Mouse (Mus musculus) neural tube, embryonic 12.5 days (tissue): ENCODE results near the gene Nfkbia. TPM values are rescaled to one million over a fixed set of nuclear protein-coding genes. Genes with fewer than 3 reads are reported as not detected.

Source experiments
- ATAC-seq: fragments of 200-750 bp; cut with Nextera tagmentation; 2 replicates; pipeline ENCODE4 v1.8.0; 2017; ENCODE audit warnings: low read depth, mild to moderate bottlenecking, moderate TSS enrichment, moderate library complexity; ENCODE audit not compliant: low FRiP score
- H3K27ac ChIP-seq: fragments of 300-500 bp; sonication (generic); 2 replicates; pipeline ENCODE4 v1.5.1; 2016
- H3K27me3 ChIP-seq: fragments of 300-500 bp; sonication (generic); replicated peaks from 2 replicates; pipeline ENCODE4 v1.6.1; 2016; ENCODE audit warnings: mild to moderate bottlenecking
- H3K36me3 ChIP-seq: fragments of 300-500 bp; sonication (generic); 2 replicates; pipeline ENCODE4 v1.6.1; 2016; ENCODE audit warnings: mild to moderate bottlenecking
- H3K4me1 ChIP-seq: fragments of 300-500 bp; sonication (generic); 2 replicates; pipeline ENCODE4 v1.6.1; 2016
- H3K4me2 ChIP-seq: fragments of 300-500 bp; sonication (generic); replicated peaks from 2 replicates; pipeline ENCODE4 v1.6.1; 2016; ENCODE audit warnings: mild to moderate bottlenecking
- H3K4me3 ChIP-seq: fragments of 300-500 bp; sonication (generic); 2 replicates; pipeline ENCODE4 v1.5.1; 2016
- H3K9ac ChIP-seq: fragments of 300-500 bp; sonication (generic); 2 replicates; pipeline ENCODE4 v1.6.1; 2016; ENCODE audit warnings: mild to moderate bottlenecking
- H3K9me3 ChIP-seq: fragments of 300-500 bp; sonication (generic); 2 replicates; pipeline ENCODE4 v1.6.1; 2016; ENCODE audit warnings: mild to moderate bottlenecking
- WGBS: fragments of 180-500 bp; shearing (Covaris S2); methylation state at CpG from one replicate; pipeline ENCODE4 v1.1.7; 2016; 5-methylcytosine and 5-hydroxymethylcytosine counted together
- polyA plus RNA-seq: library from polyadenylated mRNA; unstranded; fragments of >200 nt; fragmentation: Nextera tagmentation; extraction: Ambion mirVana; gene quantifications from 2 replicates; pipeline ENCODE4 v1.2.1, GENCODE M21; 2016

Gene Nfkbia
- polyA plus RNA-seq, 1 experiment from 2014 or later: 44.9 TPM

- H3K4me1 ChIP-seq: peaks cover 8% of the 10 kb centered on the region; the same call in 1 of the 2 replicates
- H3K9me3 ChIP-seq: no peaks in the 10 kb centered on the region
- H3K27ac ChIP-seq: no peak overlapping the region
- no peak overlapping the region for H3K4me2 ChIP-seq
- no peak overlapping the region for H3K4me3 ChIP-seq
- no peaks in the 10 kb centered on the region for H3K36me3 ChIP-seq
- no peak for ATAC-seq
- WGBS: 13% methylated on average over 8 of the region's 8 CpGs
- H3K9ac ChIP-seq: no peak overlapping the region
- H3K27me3 ChIP-seq: no peaks in the 10 kb centered on the region
Observed at GRCm38 (mm10) chr12:55473250-55474208, 18.9 kb downstream of the Nfkbia start.

GRCm38 (mm10) chr12:55471344-55471743 lies 21.1 kb downstream of the Nfkbia start:
- Histone ChIP-seq H3K9ac (no peak overlapping the region), H3K4me1 (peaks cover 8% of the 10 kb centered on the region; the same call in 1 of the 2 replicates), H3K27me3 (no peaks in the 10 kb centered on the region), H3K36me3 (no peaks in the 10 kb centered on the region), H3K4me2 (no peak overlapping the region), H3K27ac (no peak overlapping the region), H3K4me3 (no peak overlapping the region), H3K9me3 (no peaks in the 10 kb centered on the region)
- ATAC-seq: no peak
- 91% methylated on average over 9 of the region's 9 CpGs for WGBS

GRCm38 (mm10) chr12:55470442-55470841 lies 22.0 kb downstream of the Nfkbia start:
- Histone ChIP-seq H3K4me3 (no peak overlapping the region), H3K4me2 (no peak overlapping the region), H3K9ac (no peak overlapping the region), H3K27ac (no peak overlapping the region), H3K9me3 (no peaks in the 10 kb centered on the region), H3K4me1 (peaks cover 11% of the 10 kb centered on the region; the same call in 1 of the 2 replicates), H3K36me3 (no peaks in the 10 kb centered on the region), H3K27me3 (no peaks in the 10 kb centered on the region)
- no peak for ATAC-seq
- WGBS: 49% methylated on average over 5 of the region's 5 CpGs

- no peak for ATAC-seq
- Histone ChIP-seq H3K4me3 (no peak overlapping the region), H3K9me3 (no peaks in the 10 kb centered on the region), H3K4me2 (no peak overlapping the region), H3K9ac (no peak overlapping the region), H3K27me3 (no peaks in the 10 kb centered on the region), H3K27ac (no peak overlapping the region), H3K4me1 (peaks cover 19% of the 10 kb centered on the region), H3K36me3 (no peaks in the 10 kb centered on the region)
- 58% methylated on average over 10 of the region's 10 CpGs for WGBS
Observed at GRCm38 (mm10) chr12:55467331-55468180, 24.9 kb downstream of the Nfkbia start.

DNA sequence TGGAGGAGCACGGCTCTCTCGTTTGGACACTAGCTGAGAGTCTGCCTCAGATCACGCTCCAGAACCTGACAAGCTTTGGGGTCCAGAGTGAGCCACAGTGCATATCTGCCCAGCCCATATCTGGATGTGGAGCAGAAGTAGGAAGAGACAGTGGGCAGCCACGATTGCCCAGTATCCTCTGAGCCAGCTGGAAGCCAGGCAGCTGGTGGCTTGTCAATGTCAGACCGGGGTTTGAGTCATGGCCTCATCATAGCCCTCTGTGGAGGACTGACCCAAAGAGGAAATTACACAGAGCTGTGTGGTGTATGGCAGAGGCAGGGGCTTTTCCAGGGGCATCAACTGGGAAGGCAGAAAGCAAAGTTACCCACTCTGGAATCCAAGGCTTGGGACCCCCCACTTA lies 25.6 kb downstream of the Nfkbia start:
- peaks cover 19% of the 10 kb centered on the region for H3K4me1 ChIP-seq
- ATAC-seq: no peak

DNA sequence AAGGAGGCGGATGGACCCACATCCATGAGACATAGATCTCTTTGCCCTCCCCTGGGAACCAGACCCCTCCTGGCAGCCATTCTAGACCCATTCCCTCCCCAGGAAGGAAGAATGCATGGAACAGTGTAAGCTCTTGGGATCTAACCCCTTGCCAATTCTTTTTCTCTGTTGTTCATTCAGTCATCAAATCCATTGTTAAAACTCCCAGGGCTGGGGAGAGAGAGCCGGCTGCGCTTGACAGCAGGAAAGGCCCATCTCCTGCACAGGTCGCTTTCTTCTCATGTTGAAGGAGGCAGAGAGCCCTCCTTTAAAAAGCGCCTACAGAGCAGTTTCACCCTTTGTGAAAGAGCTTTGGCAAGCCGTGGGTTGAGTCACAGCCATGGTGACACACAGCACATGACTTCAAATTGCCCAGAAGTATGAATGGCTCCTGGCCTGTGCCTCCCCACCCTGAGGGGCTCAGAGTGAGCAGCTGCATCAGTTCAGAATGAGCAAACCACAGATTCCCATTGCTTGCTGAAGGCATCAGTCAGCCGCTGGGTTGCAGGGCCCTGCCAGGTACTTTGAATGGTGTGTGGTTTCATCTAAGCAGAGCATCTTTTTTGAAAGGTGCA lies 26.3 kb downstream of the Nfkbia start:
- H3K4me1 ChIP-seq: peaks cover 19% of the 10 kb centered on the region
- H3K27ac ChIP-seq: no peak overlapping the region
- H3K4me3 ChIP-seq: no peak overlapping the region
- H3K9me3 ChIP-seq: no peaks in the 10 kb centered on the region
- ATAC-seq: no peak
- H3K4me2 ChIP-seq: no peak overlapping the region
- no peaks in the 10 kb centered on the region for H3K27me3 ChIP-seq
- 62% methylated on average over 7 of the region's 7 CpGs for WGBS
- H3K9ac ChIP-seq: no peak overlapping the region
- no peaks in the 10 kb centered on the region for H3K36me3 ChIP-seq

More for the DNA sequence above, 25.6 kb downstream of the Nfkbia start:
- Histone ChIP-seq H3K4me2 (no peak overlapping the region), H3K4me3 (no peak overlapping the region), H3K27me3 (no peaks in the 10 kb centered on the region), H3K9ac (no peak overlapping the region), H3K9me3 (no peaks in the 10 kb centered on the region), H3K36me3 (no peaks in the 10 kb centered on the region), H3K27ac (no peak overlapping the region)
- 77% methylated on average over 5 of the region's 5 CpGs for WGBS

GRCm38 (mm10) chr12:55465401-55465983 lies 27.0 kb downstream of the Nfkbia start:
- Histone ChIP-seq H3K27me3 (no peaks in the 10 kb centered on the region), H3K4me2 (no peak overlapping the region), H3K9me3 (no peaks in the 10 kb centered on the region), H3K4me3 (no peak overlapping the region), H3K9ac (no peak overlapping the region), H3K36me3 (no peaks in the 10 kb centered on the region), H3K27ac (no peak overlapping the region), H3K4me1 (peaks cover 19% of the 10 kb centered on the region)
- no peak for ATAC-seq
- WGBS: 86% methylated on average over 17 of the region's 17 CpGs

DNA sequence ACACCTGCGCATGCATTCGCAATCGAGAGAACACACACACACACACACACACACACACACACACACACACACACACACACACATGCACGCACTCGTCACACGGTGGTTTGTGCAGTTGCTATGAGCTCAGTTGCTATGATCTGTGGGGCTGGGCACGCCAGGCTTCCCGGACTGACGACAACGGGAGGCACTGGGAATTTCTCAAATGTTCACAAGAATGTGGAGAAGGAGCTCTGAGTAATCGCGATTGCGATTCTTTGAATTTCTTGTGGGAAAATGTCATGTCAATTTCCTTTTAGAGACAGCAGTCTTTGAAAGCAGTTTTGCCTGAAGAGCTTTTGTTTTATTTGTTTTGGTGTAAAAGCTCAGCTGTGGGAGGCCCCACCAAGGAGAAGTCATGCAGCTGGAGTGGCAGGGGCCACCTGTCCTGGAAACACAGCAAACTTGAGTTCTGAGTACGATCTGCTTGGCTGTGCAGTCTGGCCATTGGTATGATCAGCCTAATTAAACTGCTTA lies 27.5 kb downstream of the Nfkbia start:
- Histone ChIP-seq H3K27me3 (no peaks in the 10 kb centered on the region), H3K27ac (no peak overlapping the region), H3K9me3 (no peaks in the 10 kb centered on the region), H3K4me1 (peaks cover 19% of the 10 kb centered on the region), H3K4me2 (no peak overlapping the region), H3K4me3 (no peak overlapping the region), H3K36me3 (no peaks in the 10 kb centered on the region), H3K9ac (no peak overlapping the region)
- ATAC-seq: no peak
- 75% methylated on average over 14 of the region's 14 CpGs for WGBS

DNA sequence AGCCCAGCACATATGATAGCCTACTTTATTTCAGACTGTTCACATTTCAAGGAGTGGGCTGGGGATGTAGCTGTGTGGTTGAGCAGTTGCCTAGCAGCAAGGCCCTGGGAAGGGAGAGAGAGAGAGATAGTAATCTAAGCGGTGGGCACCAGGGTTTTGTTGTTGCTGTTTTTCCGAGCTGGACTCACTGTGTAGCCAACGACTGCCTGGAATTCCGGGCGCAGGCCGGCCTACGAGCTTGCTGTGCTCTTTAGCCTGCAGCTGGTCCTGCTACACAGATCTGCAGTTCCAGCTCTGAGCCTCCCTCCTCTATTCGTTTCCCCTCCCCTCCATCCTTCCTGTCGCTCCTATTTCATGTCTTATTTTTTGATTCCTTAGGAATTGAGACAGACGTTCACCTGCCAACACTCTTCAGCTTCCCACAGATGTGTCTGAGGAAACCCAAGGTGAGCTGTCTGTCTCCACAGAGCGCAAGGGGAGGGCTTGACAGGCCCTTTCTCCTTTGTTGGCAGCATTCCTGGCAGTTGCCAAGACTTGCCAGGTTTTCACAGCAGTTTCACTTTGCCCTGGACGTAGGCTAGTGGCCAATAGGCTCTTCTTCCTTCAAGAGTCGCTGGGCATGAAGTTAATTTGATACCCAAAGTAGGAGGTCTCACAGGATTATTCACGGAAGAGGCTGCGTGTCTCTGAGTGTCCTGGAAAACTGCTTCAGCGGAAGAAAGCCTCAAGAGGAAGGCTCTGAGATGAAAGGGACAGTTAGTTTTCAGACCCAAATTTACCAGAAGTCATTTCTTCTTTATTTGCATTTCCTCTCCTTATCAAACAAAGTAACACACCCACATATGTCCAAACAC lies 28.2 kb downstream of the Nfkbia start:
- Histone ChIP-seq H3K4me2 (peak overlapping the region; percentile 3; the same call in 1 of the 2 replicates), H3K4me1 (peaks cover 19% of the 10 kb centered on the region), H3K36me3 (no peaks in the 10 kb centered on the region), H3K27ac (no peak overlapping the region), H3K4me3 (no peak overlapping the region), H3K9me3 (no peaks in the 10 kb centered on the region), H3K9ac (0 out of 2 replicates have a peak overlapping the region, but pooled peaks have one; percentile 4), H3K27me3 (no peaks in the 10 kb centered on the region)
- ATAC-seq: peak; percentile 57
- WGBS: 35% methylated on average over 16 of the region's 16 CpGs

GRCm38 (mm10) chr12:55463087-55463486 lies 29.4 kb downstream of the Nfkbia start:
- H3K4me2 ChIP-seq: no peak overlapping the region

GRCm38 (mm10) chr12:55462456-55462855 lies 30.0 kb downstream of the Nfkbia start:
- no peak overlapping the region for H3K27ac ChIP-seq
- no peak for ATAC-seq

More at GRCm38 (mm10) chr12:55463087-55463486, 29.4 kb downstream of the Nfkbia start:
- Histone ChIP-seq H3K27ac (no peak overlapping the region), H3K4me3 (no peak overlapping the region), H3K4me1 (peaks cover 19% of the 10 kb centered on the region), H3K27me3 (no peaks in the 10 kb centered on the region), H3K36me3 (no peaks in the 10 kb centered on the region), H3K9ac (no peak overlapping the region), H3K9me3 (no peaks in the 10 kb centered on the region)
- ATAC-seq: no peak
- 72% methylated on average over 5 of the region's 5 CpGs for WGBS

More at GRCm38 (mm10) chr12:55462456-55462855, 30.0 kb downstream of the Nfkbia start:
- Histone ChIP-seq H3K27me3 (no peaks in the 10 kb centered on the region), H3K9me3 (no peaks in the 10 kb centered on the region), H3K4me2 (no peak overlapping the region), H3K36me3 (no peaks in the 10 kb centered on the region), H3K4me3 (no peak overlapping the region), H3K4me1 (peaks cover 19% of the 10 kb centered on the region), H3K9ac (no peak overlapping the region)
- 79% methylated on average over 6 of the region's 6 CpGs for WGBS
